Mouse (Mus musculus): ENCODE results near the gene Zfp462. TPM values are rescaled to one million over a fixed set of nuclear protein-coding genes. Genes with fewer than 3 reads are reported as not detected.

Gene Zfp462
- polyA plus RNA-seq, 1 experiment from 2014 or later: 0.38 TPM

- no peak overlapping the region for H3K4me2 ChIP-seq
- no peak overlapping the region for H3K9ac ChIP-seq
- no peaks in the 10 kb centered on the region for H3K4me1 ChIP-seq
- no peak for ATAC-seq
- no peaks in the 10 kb centered on the region for H3K36me3 ChIP-seq
- H3K27me3 ChIP-seq (replicated peaks): no peaks in the 10 kb centered on the region
- WGBS (ENCODE audit: insufficient replicate concordance): 69% methylated on average over 3 of the region's 3 CpGs
- H3K27ac ChIP-seq: no peak overlapping the region
- no peak overlapping the region for H3K4me3 ChIP-seq
- no peaks in the 10 kb centered on the region for H3K9me3 ChIP-seq (replicated peaks)
Measured at GRCm38 (mm10) chr4:55103575-55103974, 158.7 kb downstream of the Zfp462 start.

- Histone ChIP-seq H3K36me3 (no peaks in the 10 kb centered on the region), H3K27ac (no peak overlapping the region)
- ATAC-seq: no peak
Measured at GRCm38 (mm10) chr4:55117839-55118487, 173.1 kb downstream of the Zfp462 start.

GRCm38 (mm10) chr4:55121126-55121525, 176.3 kb downstream of the Zfp462 start:
- Histone ChIP-seq H3K27ac (no peak overlapping the region), H3K27me3 (replicated peaks) (no peaks in the 10 kb centered on the region), H3K4me2 (no peak overlapping the region), H3K36me3 (no peaks in the 10 kb centered on the region), H3K9me3 (replicated peaks) (no peaks in the 10 kb centered on the region), H3K9ac (no peak overlapping the region), H3K4me1 (no peaks in the 10 kb centered on the region), H3K4me3 (no peak overlapping the region)
- ATAC-seq: no peak
- WGBS (ENCODE audit: insufficient replicate concordance): 55% methylated on average over 2 of the region's 2 CpGs

More at GRCm38 (mm10) chr4:55117839-55118487, 173.1 kb downstream of the Zfp462 start:
- no peaks in the 10 kb centered on the region for H3K27me3 ChIP-seq (replicated peaks)
- H3K4me2 ChIP-seq: no peak overlapping the region
- H3K9me3 ChIP-seq (replicated peaks): no peaks in the 10 kb centered on the region
- 32% methylated on average over 10 of the region's 10 CpGs for WGBS (ENCODE audit: insufficient replicate concordance)
- H3K4me1 ChIP-seq: no peaks in the 10 kb centered on the region
- no peak overlapping the region for H3K4me3 ChIP-seq
- H3K9ac ChIP-seq: no peak overlapping the region

- Histone ChIP-seq H3K9ac (no peak overlapping the region), H3K4me2 (no peak overlapping the region), H3K4me3 (no peak overlapping the region), H3K36me3 (no peaks in the 10 kb centered on the region), H3K27ac (no peak overlapping the region), H3K9me3 (replicated peaks) (no peaks in the 10 kb centered on the region), H3K27me3 (replicated peaks) (no peaks in the 10 kb centered on the region), H3K4me1 (no peaks in the 10 kb centered on the region)
- 67% methylated on average over 6 of the region's 6 CpGs for WGBS (ENCODE audit: insufficient replicate concordance)
- no peak for ATAC-seq
Measured at GRCm38 (mm10) chr4:55121952-55122351, 177.1 kb downstream of the Zfp462 start.

- no peaks in the 10 kb centered on the region for H3K27me3 ChIP-seq (replicated peaks)
- 48% methylated on average over 3 of the region's 3 CpGs for WGBS (ENCODE audit: insufficient replicate concordance)
- no peak overlapping the region for H3K4me3 ChIP-seq
- no peak overlapping the region for H3K9ac ChIP-seq
- H3K9me3 ChIP-seq (replicated peaks): no peaks in the 10 kb centered on the region
- no peaks in the 10 kb centered on the region for H3K36me3 ChIP-seq
- H3K27ac ChIP-seq: no peak overlapping the region
- H3K4me1 ChIP-seq: no peaks in the 10 kb centered on the region
- ATAC-seq: no peak
- no peak overlapping the region for H3K4me2 ChIP-seq
Measured at GRCm38 (mm10) chr4:55124126-55124525, 179.3 kb downstream of the Zfp462 start.

GRCm38 (mm10) chr4:55125048-55125737, 180.3 kb downstream of the Zfp462 start:
- ATAC-seq: no peak

GRCm38 (mm10) chr4:55125738-55126054, 180.8 kb downstream of the Zfp462 start:
- 69% methylated on average over 4 of the region's 4 CpGs for WGBS (ENCODE audit: insufficient replicate concordance)
- no peak overlapping the region for H3K9ac ChIP-seq
- no peaks in the 10 kb centered on the region for H3K4me1 ChIP-seq
- H3K27ac ChIP-seq: no peak overlapping the region
- no peaks in the 10 kb centered on the region for H3K36me3 ChIP-seq
- H3K4me3 ChIP-seq: no peak overlapping the region
- H3K27me3 ChIP-seq (replicated peaks): no peaks in the 10 kb centered on the region
- H3K9me3 ChIP-seq (replicated peaks): no peaks in the 10 kb centered on the region
- H3K4me2 ChIP-seq: no peak overlapping the region
- ATAC-seq: no peak

More at GRCm38 (mm10) chr4:55125048-55125737, 180.3 kb downstream of the Zfp462 start:
- Histone ChIP-seq H3K36me3 (no peaks in the 10 kb centered on the region), H3K9me3 (replicated peaks) (no peaks in the 10 kb centered on the region), H3K9ac (no peak overlapping the region), H3K4me2 (no peak overlapping the region), H3K27ac (no peak overlapping the region), H3K4me3 (no peak overlapping the region), H3K4me1 (no peaks in the 10 kb centered on the region), H3K27me3 (replicated peaks) (no peaks in the 10 kb centered on the region)
- WGBS (ENCODE audit: insufficient replicate concordance): 63% methylated on average over 11 of the region's 11 CpGs

GRCm38 (mm10) chr4:55127228-55127901, 182.5 kb downstream of the Zfp462 start:
- no peak for ATAC-seq
- no peak overlapping the region for H3K4me3 ChIP-seq
- H3K9ac ChIP-seq: no peak overlapping the region
- 66% methylated on average over 9 of the region's 9 CpGs for WGBS (ENCODE audit: insufficient replicate concordance)
- no peak overlapping the region for H3K27ac ChIP-seq
- H3K9me3 ChIP-seq (replicated peaks): no peaks in the 10 kb centered on the region
- H3K36me3 ChIP-seq: no peaks in the 10 kb centered on the region
- no peaks in the 10 kb centered on the region for H3K27me3 ChIP-seq (replicated peaks)
- no peak overlapping the region for H3K4me2 ChIP-seq
- H3K4me1 ChIP-seq: no peaks in the 10 kb centered on the region

- Histone ChIP-seq H3K9ac (no peak overlapping the region), H3K4me1 (no peaks in the 10 kb centered on the region), H3K27ac (no peak overlapping the region), H3K4me3 (no peak overlapping the region), H3K9me3 (replicated peaks) (no peaks in the 10 kb centered on the region), H3K4me2 (no peak overlapping the region), H3K36me3 (no peaks in the 10 kb centered on the region), H3K27me3 (replicated peaks) (no peaks in the 10 kb centered on the region)
- ATAC-seq: no peak
- WGBS (ENCODE audit: insufficient replicate concordance): 68% methylated on average over 13 of the region's 13 CpGs
Measured at GRCm38 (mm10) chr4:55128088-55128835, 183.4 kb downstream of the Zfp462 start.

Data from liver, embryonic 12.5 days (tissue).